Comparison of ENCODE assay signal across 9 mouse cellular contexts in the genomic region with DNA sequence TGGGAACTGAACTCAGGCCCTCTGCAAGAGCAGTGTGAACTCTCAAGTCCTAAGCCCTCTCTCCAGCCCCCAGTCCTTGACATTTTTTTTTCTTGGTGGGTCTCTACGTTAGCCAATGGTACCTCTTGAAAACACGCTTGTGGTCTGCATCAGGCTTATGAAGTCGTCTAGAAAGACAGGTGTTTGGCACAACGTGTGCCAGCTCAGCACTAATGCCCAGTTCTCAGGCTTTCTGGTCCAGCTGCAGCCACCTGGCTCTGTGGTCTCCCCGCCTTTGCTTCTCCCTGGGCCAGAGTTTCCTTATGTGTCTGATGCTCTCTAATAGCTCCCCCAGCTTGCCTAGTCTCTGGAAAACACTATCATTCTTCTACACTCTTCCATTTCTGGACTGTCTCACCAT.
A peak's percentile ranks its signal among the peaks of the same experiment; 100 is the strongest.
DNase-seq lines count a peak whose midpoint lies in the region; ATAC-seq lines count a peak whose summit lies in the region.
"Had no signal": no experiment of that assay in that cellular context is flagged by ENCODE, and none has a peak within 500 bp of the region (broad histone marks: within the 10 kb centered on the region; RNA-seq: fewer than 3 reads in every experiment).

No protein-coding gene starts in this region.

- H3K4me1 ChIP-seq in intestine, embryonic 15.5 days (replicated peaks) = peaks cover 36% of the 10 kb centered on the region
- H3K4me1 ChIP-seq in stomach, embryonic 15.5 days = peaks cover 34% of the 10 kb centered on the region

- no peak overlapping the region for H3K9ac ChIP-seq in intestine, embryonic 15.5 days
- H3K9ac ChIP-seq in stomach, embryonic 15.5 days = no peak overlapping the region

- no peaks in the 10 kb centered on the region for H3K27me3 ChIP-seq in intestine, embryonic 15.5 days (replicated peaks)
- no peaks in the 10 kb centered on the region for H3K27me3 ChIP-seq in stomach, embryonic 15.5 days (replicated peaks)

- no peaks in the 10 kb centered on the region for H3K36me3 ChIP-seq in intestine, embryonic 15.5 days
- H3K36me3 ChIP-seq in stomach, embryonic 15.5 days = no peaks in the 10 kb centered on the region

- H3K9me3 ChIP-seq in intestine, embryonic 15.5 days = no peaks in the 10 kb centered on the region
- H3K9me3 ChIP-seq in stomach, embryonic 15.5 days = no peaks in the 10 kb centered on the region

- DNase-seq in kidney, postnatal 4 days = peak; percentile 47 to 58
- no peak for DNase-seq in kidney, postnatal 25 days
- DNase-seq in heart, adult 8-10 months (ENCODE audit: low spot score) = peak; percentile 29
- no peak for DNase-seq in cerebellum, adult 9-10 months
- DNase-seq in cerebellum, postnatal 14 days = no peak
- no peak for DNase-seq in neural tube, embryonic 10.5 days (ENCODE audit: extremely low spot score, low spot score)

- ATAC-seq in intestine, embryonic 15.5 days = no peak
- ATAC-seq in stomach, embryonic 15.5 days (ENCODE audit: insufficient read depth, low FRiP score, low read depth) = no peak
- ATAC-seq: inflammation-experienced regulatory T-cells, adult 6 months had no signal

- 57% methylated on average over 5 of the region's 5 CpGs for WGBS in intestine, embryonic 15.5 days
- WGBS in stomach, embryonic 15.5 days = 64% methylated on average over 5 of the region's 5 CpGs

- H3K4me3 ChIP-seq in intestine, embryonic 15.5 days (replicated peaks) = no peak overlapping the region
- H3K4me3 ChIP-seq in stomach, embryonic 15.5 days (replicated peaks) = no peak overlapping the region

- peak overlapping the region; percentile 96 for H3K27ac ChIP-seq in intestine, embryonic 15.5 days
- peak overlapping the region; percentile 95 for H3K27ac ChIP-seq in stomach, embryonic 15.5 days

- peak overlapping the region; percentile 76; the same call in 1 of the 2 replicates for H3K4me2 ChIP-seq in intestine, embryonic 15.5 days (replicated peaks)
- peak overlapping the region; percentile 77; the same call in 1 of the 2 replicates for H3K4me2 ChIP-seq in stomach, embryonic 15.5 days

Comparison
In these comparisons a context has a peak if more than half of its experiments do, and no peak if none do; other contexts are left out.
1. DNase-seq: peak in kidney, postnatal 4 days (2 of 2) and heart, adult 8-10 months (single experiment); none in kidney, postnatal 25 days (0 of 2), cerebellum, adult 9-10 months (single experiment), cerebellum, postnatal 14 days (0 of 2) and neural tube, embryonic 10.5 days (single experiment).